Mouse (Mus musculus) heart, embryonic 12.5 days (tissue): Measurements from ENCODE around the gene Arid4a. TPM values are rescaled to one million over a fixed set of nuclear protein-coding genes. Genes with fewer than 3 reads are reported as not detected.
A peak's percentile ranks its signal among the peaks of the same experiment; 100 is the strongest.
"Not testable (repeated sequence)": the region's sequence is repeated elsewhere in the genome, so short reads cannot be mapped to it uniquely, and the experiment has no call there.

Experiments
- ATAC-seq: fragments of 200-750 bp; cut with Nextera tagmentation; 2 replicates; pipeline ENCODE4 v1.8.0; 2017; ENCODE audit warnings: moderate TSS enrichment, moderate library complexity; ENCODE audit not compliant: insufficient number of reproducible peaks, low FRiP score
- H3K27ac ChIP-seq: fragments of 300-500 bp; sonication (generic); 2 replicates; pipeline ENCODE4 v1.5.1; 2016; ENCODE audit warnings: mild to moderate bottlenecking, moderate library complexity; ENCODE audit not compliant: poor library complexity, severe bottlenecking
- H3K27me3 ChIP-seq: fragments of 300-500 bp; sonication (generic); replicated peaks from 2 replicates; pipeline ENCODE4 v1.6.1; 2016; ENCODE audit warnings: mild to moderate bottlenecking, moderate library complexity
- H3K36me3 ChIP-seq: fragments of 300-500 bp; sonication (generic); 2 replicates; pipeline ENCODE4 v1.6.1; 2016; ENCODE audit warnings: mild to moderate bottlenecking, moderate library complexity
- H3K4me1 ChIP-seq: fragments of 300-500 bp; sonication (generic); replicated peaks from 2 replicates; pipeline ENCODE4 v1.6.1; 2016; ENCODE audit warnings: mild to moderate bottlenecking
- H3K4me2 ChIP-seq: fragments of 300-500 bp; sonication (generic); 2 replicates; pipeline ENCODE4 v1.6.1; 2016; ENCODE audit warnings: mild to moderate bottlenecking, moderate library complexity
- H3K4me3 ChIP-seq: fragments of 300-500 bp; sonication (generic); 2 replicates; pipeline ENCODE4 v1.5.1; 2016; ENCODE audit warnings: mild to moderate bottlenecking
- H3K9ac ChIP-seq: fragments of 300-500 bp; sonication (generic); 2 replicates; pipeline ENCODE4 v1.6.1; 2016; ENCODE audit warnings: mild to moderate bottlenecking, moderate library complexity
- H3K9me3 ChIP-seq: fragments of 300-500 bp; sonication (generic); replicated peaks from 2 replicates; pipeline ENCODE4 v1.6.1; 2016; ENCODE audit warnings: mild to moderate bottlenecking, moderate library complexity
- WGBS: fragments of 180-500 bp; shearing (Covaris S2); methylation state at CpG from one replicate; pipeline ENCODE4 v1.1.7; 2016; 5-methylcytosine and 5-hydroxymethylcytosine counted together
- polyA plus RNA-seq: library from polyadenylated mRNA; unstranded; fragments of >200 nt; fragmentation: Nextera tagmentation; extraction: Ambion mirVana; gene quantifications from 2 replicates; pipeline ENCODE4 v1.2.1, GENCODE M21; 2016

Gene Arid4a
- polyA plus RNA-seq, 1 experiment from 2014 or later, result 25.3 TPM

DNA sequence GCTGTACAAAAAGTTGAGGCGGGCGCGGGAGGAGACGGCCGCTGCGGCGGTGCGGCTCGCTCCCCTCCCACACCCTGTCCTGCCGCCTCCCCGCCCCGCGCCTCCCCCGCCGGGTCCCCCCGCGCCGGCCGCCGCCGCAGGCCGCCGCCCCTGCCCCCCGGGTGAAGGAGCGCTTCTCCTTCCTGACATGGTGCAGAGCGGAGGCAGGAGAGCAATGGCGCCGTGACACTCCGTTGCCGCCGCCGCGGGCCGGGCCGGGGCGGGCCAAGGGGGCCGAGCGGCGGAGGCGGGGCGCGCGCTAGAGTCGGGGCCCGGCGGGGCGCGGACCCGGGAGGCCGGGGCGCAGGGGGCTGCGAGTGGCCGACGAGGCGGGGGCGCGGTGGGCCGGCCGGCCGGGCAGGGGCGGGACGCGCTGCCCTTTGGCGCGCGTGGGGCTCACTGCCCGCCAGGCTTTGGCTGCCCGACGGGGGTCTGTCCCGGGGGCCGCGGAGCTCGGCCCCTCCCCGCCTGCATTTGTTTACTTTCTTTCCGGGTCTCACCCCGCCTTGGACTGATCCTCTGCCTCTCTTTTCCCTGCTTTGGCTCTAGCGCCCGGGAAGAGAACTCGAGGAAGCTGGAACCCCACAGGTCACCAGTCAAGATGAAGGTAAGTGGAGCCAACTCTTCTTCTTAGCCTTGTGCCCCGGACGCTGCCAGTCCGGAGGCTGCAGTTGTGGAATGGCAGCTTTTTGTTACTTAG lies 882 bp downstream of the Arid4a start:
- peaks cover 35% of the 10 kb centered on the region for H3K36me3 ChIP-seq
- H3K9me3 ChIP-seq, result no peaks in the 10 kb centered on the region
- no peaks in the 10 kb centered on the region for H3K27me3 ChIP-seq
- peaks cover 24% of the 10 kb centered on the region for H3K4me1 ChIP-seq
- H3K4me2 ChIP-seq, result peak overlapping the region; percentile 86
- peak overlapping the region; percentile 92 for H3K4me3 ChIP-seq
- H3K9ac ChIP-seq, result peak overlapping the region; percentile 93
- peak overlapping the region; percentile 97 for H3K27ac ChIP-seq
- peak; percentile 43 for ATAC-seq
- 2% methylated on average over 67 of the region's 82 CpGs for WGBS

DNA sequence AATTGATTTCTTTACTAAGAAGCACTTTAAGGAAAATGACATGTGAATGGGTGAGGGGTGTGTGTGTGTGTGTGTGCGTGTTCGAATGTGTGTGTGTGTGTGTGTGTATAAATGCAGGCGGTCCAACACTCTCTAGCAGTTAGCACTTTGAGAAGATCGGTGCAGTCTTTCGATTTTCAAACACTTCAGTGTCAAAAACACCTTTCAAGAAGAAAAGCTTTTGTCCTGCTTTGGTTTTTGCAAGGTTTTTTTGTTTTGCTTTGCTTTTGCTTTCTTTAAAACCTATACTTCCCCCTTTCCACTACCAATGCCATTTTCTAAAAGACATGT lies 1.4 kb downstream of the Arid4a start:
- Histone ChIP-seq H3K4me3 (peak overlapping the region; percentile 92), H3K4me2 (peak overlapping the region; percentile 86), H3K9ac (peak overlapping the region; percentile 93), H3K27me3 (no peaks in the 10 kb centered on the region), H3K4me1 (peaks cover 19% of the 10 kb centered on the region), H3K27ac (peak overlapping the region; percentile 97), H3K9me3 (no peaks in the 10 kb centered on the region), H3K36me3 (peaks cover 36% of the 10 kb centered on the region)
- 24% methylated on average over 5 of the region's 5 CpGs for WGBS
- ATAC-seq, result no peak

DNA sequence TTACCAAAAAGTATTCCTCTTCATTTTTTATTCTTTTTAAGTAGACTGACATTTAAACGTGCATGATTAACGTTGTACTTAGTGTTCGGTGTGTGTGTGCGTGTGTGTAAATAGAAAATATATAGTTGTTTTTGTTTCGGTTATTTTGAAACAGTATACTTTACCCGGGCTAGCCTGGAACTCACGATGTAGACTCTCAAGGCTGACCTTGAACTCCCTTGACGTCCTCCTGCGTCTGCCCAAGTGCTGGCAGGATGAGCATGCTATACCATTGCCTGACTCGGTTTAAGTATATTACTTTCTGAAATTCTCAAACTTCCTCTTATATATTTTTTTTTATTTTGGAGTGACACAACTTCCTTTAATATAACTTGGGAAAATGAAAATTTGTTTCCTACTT lies 2.0 kb downstream of the Arid4a start:
- no peak for ATAC-seq
- no peaks in the 10 kb centered on the region for H3K9me3 ChIP-seq
- H3K27ac ChIP-seq, result no peak overlapping the region
- peak overlapping the region; percentile 2; the same call in 1 of the 2 replicates for H3K4me3 ChIP-seq
- H3K4me1 ChIP-seq, result peaks cover 15% of the 10 kb centered on the region
- H3K27me3 ChIP-seq, result no peaks in the 10 kb centered on the region
- WGBS, result 81% methylated on average over 10 of the region's 10 CpGs
- no peak overlapping the region for H3K9ac ChIP-seq
- H3K36me3 ChIP-seq, result peaks cover 36% of the 10 kb centered on the region
- H3K4me2 ChIP-seq, result no peak overlapping the region

DNA sequence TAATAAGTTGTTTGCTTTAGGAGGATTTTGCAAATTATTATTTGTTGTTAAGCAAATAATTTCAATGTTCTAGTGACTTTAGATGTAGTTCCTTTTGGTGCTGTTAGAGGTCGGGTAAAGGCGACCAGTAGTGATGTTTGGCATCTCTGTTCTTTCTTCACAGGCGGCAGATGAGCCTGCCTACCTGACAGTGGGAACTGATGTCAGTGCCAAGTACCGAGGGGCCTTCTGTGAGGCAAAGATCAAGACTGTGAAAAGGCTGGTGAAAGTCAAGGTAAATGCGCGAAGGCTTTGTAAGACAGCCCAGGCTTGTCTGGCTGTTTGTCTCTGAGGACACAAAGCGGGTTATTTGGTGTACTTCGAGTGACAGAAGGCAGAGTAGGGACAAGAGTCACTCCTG lies 3.4 kb downstream of the Arid4a start:
- ATAC-seq, result no peak
- peaks cover 5% of the 10 kb centered on the region for H3K4me1 ChIP-seq
- no peak overlapping the region for H3K4me3 ChIP-seq
- no peak overlapping the region for H3K9ac ChIP-seq
- 87% methylated on average over 8 of the region's 8 CpGs for WGBS
- no peaks in the 10 kb centered on the region for H3K27me3 ChIP-seq
- H3K27ac ChIP-seq, result no peak overlapping the region
- peaks cover 44% of the 10 kb centered on the region for H3K36me3 ChIP-seq
- no peak overlapping the region for H3K4me2 ChIP-seq
- no peaks in the 10 kb centered on the region for H3K9me3 ChIP-seq

- Histone ChIP-seq H3K4me3 (no peak overlapping the region), H3K27ac (no peak overlapping the region), H3K9ac (no peak overlapping the region), H3K27me3 (no peaks in the 10 kb centered on the region), H3K36me3 (peaks cover 83% of the 10 kb centered on the region), H3K4me2 (no peak overlapping the region), H3K4me1 (no peaks in the 10 kb centered on the region), H3K9me3 (no peaks in the 10 kb centered on the region)
- whole genome bisulfite sequencing, result 92% methylated on average over 10 of the region's 10 CpGs
- no peak for ATAC-seq
These were observed 8.6 kb downstream of the Arid4a start for GRCm38 (mm10) chr12:71024411-71024810.

DNA sequence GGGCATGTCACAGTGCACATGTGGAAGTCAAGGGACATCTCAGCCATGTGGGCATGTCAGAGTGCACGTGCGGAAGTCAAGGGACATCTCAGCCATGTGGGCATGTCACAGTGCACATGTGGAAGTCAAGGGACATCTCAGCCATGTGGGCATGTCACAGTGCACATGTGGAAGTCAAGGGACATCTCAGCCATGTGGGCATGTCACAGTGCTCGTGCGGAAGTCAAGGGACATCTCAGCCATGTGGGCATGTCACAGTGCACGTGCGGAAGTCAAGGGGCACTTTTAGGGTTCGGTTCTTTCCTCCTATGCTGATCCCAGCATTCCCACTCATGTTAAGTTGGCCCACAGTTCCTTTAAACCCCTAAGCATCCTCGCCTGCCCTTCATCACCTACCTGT lies 12.5 kb downstream of the Arid4a start:
- not testable (repeated sequence) for H3K9ac ChIP-seq, H3K27ac ChIP-seq, H3K9me3 ChIP-seq, H3K4me3 ChIP-seq, H3K4me1 ChIP-seq, H3K27me3 ChIP-seq, H3K4me2 ChIP-seq, ATAC-seq
- peaks cover 78% of the 10 kb centered on the region for H3K36me3 ChIP-seq
- 91% methylated on average over 8 of the region's 8 CpGs for WGBS

DNA sequence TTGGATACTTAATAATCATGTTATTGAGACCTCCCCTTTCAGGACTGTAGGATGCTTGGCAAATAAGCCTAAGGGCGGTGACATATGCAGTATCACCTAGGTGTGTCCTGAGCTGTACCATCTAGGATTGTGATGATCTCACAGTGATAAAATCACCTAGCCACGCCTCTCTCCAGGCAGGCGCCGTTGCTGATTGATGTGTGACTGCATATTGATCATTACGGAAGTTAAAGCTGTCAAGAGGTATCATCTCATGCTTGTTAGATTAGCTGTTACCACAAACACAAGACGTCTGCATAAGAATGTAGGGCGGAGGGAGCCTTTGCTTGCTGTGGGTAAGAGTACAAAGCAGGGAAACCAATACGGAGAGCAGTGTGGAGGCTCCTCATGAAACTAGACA lies 14.5 kb downstream of the Arid4a start:
- H3K36me3 ChIP-seq, result peaks cover 64% of the 10 kb centered on the region
- 87% methylated on average over 8 of the region's 8 CpGs for WGBS
- H3K9me3 ChIP-seq, result no peaks in the 10 kb centered on the region
- no peak overlapping the region for H3K9ac ChIP-seq
- H3K27me3 ChIP-seq, result no peaks in the 10 kb centered on the region
- no peak overlapping the region for H3K4me2 ChIP-seq
- no peaks in the 10 kb centered on the region for H3K4me1 ChIP-seq
- H3K27ac ChIP-seq, result no peak overlapping the region
- H3K4me3 ChIP-seq, result no peak overlapping the region
- no peak for ATAC-seq

DNA sequence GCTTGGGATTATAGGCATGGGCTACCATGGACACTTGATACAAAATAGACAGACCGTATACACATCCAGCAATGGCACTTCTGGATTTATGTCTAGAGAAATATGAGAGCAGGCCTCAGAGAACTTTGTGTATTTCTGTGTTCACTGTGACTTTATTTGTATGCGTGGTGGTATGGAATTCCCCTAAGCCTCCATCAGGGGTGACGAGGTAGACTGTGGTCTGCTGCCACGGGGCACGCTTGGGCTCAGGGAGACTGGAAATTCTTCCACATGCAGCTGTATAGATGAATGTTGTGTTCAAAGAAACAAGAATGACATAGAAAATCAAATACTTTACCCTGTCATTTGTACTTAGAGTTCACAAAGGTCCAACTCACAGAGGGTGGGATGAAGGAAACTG lies 14.9 kb downstream of the Arid4a start:
- WGBS, result 94% methylated on average over 5 of the region's 5 CpGs

DNA sequence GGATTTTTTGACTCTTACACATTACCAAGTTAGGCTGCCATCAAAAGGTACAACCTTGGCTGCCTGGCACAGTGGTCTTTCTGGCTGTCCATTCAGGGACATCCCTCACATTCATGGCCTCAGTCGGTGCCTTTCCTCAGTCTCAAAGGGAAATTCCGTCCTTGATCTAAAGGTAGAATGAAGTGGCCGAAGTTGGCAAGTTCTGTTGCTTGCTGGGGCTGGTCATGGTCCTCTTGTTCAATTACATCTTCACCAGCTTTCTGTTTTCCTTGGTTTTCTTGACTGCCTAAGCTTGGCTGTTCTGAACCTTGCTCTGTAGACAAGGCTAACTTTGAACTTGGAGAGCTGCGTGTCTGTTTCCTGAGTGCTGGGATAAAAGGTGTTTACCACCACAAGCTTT lies 20.0 kb downstream of the Arid4a start:
- H3K36me3 ChIP-seq, result peaks cover 60% of the 10 kb centered on the region

More for the DNA sequence above, 14.9 kb downstream of the Arid4a start:
- Histone ChIP-seq H3K27ac (no peak overlapping the region), H3K36me3 (peaks cover 60% of the 10 kb centered on the region), H3K4me3 (no peak overlapping the region), H3K9ac (no peak overlapping the region), H3K4me1 (no peaks in the 10 kb centered on the region), H3K4me2 (no peak overlapping the region), H3K9me3 (no peaks in the 10 kb centered on the region), H3K27me3 (no peaks in the 10 kb centered on the region)
- no peak for ATAC-seq

GRCm38 (mm10) chr12:71036729-71037404 lies 21.1 kb downstream of the Arid4a start:
- peaks cover 66% of the 10 kb centered on the region for H3K36me3 ChIP-seq

More for the DNA sequence above, 20.0 kb downstream of the Arid4a start:
- Histone ChIP-seq H3K27me3 (no peaks in the 10 kb centered on the region), H3K4me3 (no peak overlapping the region), H3K4me1 (no peaks in the 10 kb centered on the region), H3K9me3 (no peaks in the 10 kb centered on the region), H3K9ac (no peak overlapping the region), H3K4me2 (no peak overlapping the region), H3K27ac (no peak overlapping the region)
- no peak for ATAC-seq
- WGBS, result 93% methylated on average over 4 of the region's 4 CpGs

GRCm38 (mm10) chr12:71040462-71040861 lies 24.7 kb downstream of the Arid4a start:
- Histone ChIP-seq H3K4me3 (no peak overlapping the region), H3K4me2 (no peak overlapping the region), H3K27ac (no peak overlapping the region), H3K36me3 (peaks cover 73% of the 10 kb centered on the region), H3K9me3 (no peaks in the 10 kb centered on the region), H3K27me3 (no peaks in the 10 kb centered on the region), H3K9ac (no peak overlapping the region), H3K4me1 (no peaks in the 10 kb centered on the region)
- 88% methylated on average over 7 of the region's 7 CpGs for WGBS
- no peak for ATAC-seq

More at GRCm38 (mm10) chr12:71036729-71037404, 21.1 kb downstream of the Arid4a start:
- no peak overlapping the region for H3K9ac ChIP-seq
- H3K4me2 ChIP-seq, result no peak overlapping the region
- H3K9me3 ChIP-seq, result no peaks in the 10 kb centered on the region
- H3K4me3 ChIP-seq, result no peak overlapping the region
- H3K4me1 ChIP-seq, result no peaks in the 10 kb centered on the region
- no peak overlapping the region for H3K27ac ChIP-seq
- H3K27me3 ChIP-seq, result no peaks in the 10 kb centered on the region
- 87% methylated on average over 12 of the region's 12 CpGs for WGBS
- peak; percentile 82 for ATAC-seq
